Mouse (Mus musculus): Measurements from ENCODE around the gene Pnpla1.
"Not testable (repeated sequence)": the region's sequence is repeated elsewhere in the genome, so short reads cannot be mapped to it uniquely, and the experiment has no call there.

Gene Pnpla1

GRCm38 (mm10) chr17:28841947-28842346 lies 16.3 kb upstream of the Pnpla1 start:
- not testable (repeated sequence) for ATAC-seq (ENCODE audit: insufficient number of reproducible peaks, low FRiP score, low TSS enrichment)

DNA sequence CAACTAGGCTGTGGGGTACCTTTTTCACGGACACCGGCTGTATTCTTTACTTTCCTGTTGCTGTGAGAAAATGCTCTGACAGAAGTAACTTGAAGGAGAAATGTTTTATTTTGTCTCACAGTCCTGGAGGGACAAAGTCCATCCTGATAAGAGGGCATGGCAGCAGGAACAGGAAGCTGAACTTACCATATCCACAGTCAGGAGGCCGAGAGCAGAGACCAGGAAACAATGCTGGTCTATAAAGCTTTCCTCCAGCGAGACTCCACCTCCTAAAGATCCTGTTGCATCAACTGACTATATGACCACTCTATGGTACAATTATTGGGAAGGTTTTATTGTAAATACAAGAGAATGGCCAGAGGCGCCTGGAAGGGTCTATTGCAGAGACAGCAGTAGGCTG lies 14.5 kb upstream of the Pnpla1 start:
- no peak for ATAC-seq (ENCODE audit: insufficient number of reproducible peaks, low FRiP score, low TSS enrichment)

DNA sequence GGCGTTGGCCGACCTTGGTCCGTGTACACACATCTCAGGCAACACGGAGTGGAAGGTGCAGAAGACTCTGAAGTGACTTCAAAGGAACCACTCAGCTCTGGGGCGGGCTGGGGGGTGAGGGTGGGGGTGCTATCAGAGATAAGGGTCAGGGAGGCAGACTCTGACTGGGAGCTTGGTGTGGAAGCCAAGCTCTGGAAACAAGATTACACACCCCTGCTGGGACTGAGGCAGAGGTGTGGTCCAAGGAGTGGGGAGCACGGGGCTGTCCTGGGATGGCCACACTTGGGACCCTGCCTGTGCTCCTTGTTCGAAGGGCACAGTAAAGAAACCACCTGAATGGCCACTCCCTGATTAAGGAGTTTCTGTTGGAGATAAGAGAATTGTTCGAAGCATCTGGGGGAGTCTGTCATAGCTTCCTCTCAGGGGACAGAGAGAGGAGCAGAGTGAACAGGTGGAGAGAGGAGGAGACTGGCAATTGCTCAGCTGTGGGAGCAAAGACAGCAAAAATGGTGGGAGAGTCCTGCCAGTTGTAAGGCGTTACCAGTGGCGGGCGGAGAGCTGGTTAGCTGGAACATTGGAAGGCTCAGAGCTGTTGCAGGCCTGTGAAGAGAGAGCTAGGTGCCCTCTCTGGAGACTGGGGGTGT lies 11.1 kb upstream of the Pnpla1 start:
- ATAC-seq (ENCODE audit: insufficient number of reproducible peaks, low FRiP score, low TSS enrichment) = no peak

DNA sequence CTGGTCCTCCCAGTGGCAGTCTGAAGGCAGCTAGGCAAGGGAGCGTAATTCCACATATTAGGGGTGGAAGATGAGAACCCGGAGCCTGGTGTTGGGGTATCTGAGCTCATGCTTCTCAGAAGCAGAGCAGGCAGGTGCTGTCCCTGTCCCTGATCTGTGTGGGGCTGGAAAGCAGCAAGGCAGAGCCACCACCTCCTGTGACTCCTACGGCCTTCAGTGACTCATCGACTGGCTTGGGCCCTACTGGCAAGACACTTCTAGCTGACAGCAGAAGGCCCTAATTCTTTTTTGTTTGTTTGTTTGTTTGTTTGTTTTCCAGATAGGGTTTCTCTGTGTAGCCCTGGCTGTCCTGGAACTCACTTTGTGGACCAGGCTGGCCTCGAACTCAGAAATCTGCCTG lies 7.7 kb upstream of the Pnpla1 start:
- ATAC-seq (ENCODE audit: insufficient number of reproducible peaks, low FRiP score, low TSS enrichment) = no peak

- no peak for ATAC-seq (ENCODE audit: insufficient number of reproducible peaks, low FRiP score, low TSS enrichment)
Measured at GRCm38 (mm10) chr17:28854377-28854776, 3.8 kb upstream of the Pnpla1 start.

DNA sequence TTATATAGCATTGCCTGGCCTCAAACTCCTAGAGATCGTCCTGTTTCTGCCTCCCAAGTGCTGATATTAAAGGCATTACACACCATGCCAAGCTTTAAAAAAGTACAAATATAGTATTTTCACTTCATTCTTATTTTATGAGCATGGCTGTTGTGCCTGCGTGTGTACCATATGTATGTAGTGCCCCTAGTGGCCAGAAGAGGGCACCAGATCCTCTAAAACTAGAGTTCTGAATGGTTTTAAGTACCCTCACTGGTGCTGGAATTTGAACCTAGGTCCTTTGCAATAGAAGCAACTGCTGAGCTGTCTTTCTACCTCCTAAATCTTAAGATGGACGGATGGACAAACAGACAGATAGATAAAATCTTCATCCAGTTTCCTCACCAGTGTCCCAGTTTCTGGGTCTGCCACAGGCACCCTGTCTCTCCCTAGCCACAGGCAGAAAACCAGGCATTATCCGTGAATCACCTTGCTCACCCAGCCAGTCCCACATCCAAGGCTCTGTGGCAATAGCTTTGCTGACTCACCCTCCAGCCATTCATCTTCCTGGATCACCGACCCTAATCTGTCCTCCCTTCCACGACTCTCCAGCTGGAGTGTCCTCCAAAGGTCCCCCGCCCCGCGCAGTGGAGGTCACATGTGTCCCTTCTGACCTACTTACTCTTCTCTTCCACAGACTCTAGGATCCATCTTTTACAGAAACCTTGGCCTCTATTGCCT lies 2.9 kb upstream of the Pnpla1 start:
- ATAC-seq (ENCODE audit: insufficient number of reproducible peaks, low FRiP score, low TSS enrichment) = no peak

- no peak for ATAC-seq (ENCODE audit: insufficient number of reproducible peaks, low FRiP score, low TSS enrichment)
Measured at GRCm38 (mm10) chr17:28856030-28856429, 2.2 kb upstream of the Pnpla1 start.

DNA sequence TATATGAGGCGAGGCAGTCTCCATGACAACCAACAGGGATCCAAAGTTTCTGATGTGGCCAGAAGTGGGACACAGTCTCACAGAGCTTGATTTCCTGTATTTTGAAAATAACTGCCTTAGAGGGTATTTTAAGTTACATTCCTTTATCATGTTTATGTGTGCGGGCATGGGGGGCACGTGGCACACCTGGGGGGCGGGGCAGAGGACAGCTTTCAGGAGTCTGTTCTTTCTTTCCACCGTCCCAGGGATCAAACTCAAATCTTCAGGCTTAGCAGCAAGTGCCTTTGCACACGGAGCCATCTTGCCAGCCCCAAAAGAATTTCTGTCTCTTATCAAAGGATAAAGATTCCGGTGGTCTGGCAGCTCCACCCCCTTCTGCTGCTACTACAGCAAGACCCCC lies 5.7 kb downstream of the Pnpla1 start:
- ATAC-seq (ENCODE audit: insufficient number of reproducible peaks, low FRiP score, low TSS enrichment) = no peak

DNA sequence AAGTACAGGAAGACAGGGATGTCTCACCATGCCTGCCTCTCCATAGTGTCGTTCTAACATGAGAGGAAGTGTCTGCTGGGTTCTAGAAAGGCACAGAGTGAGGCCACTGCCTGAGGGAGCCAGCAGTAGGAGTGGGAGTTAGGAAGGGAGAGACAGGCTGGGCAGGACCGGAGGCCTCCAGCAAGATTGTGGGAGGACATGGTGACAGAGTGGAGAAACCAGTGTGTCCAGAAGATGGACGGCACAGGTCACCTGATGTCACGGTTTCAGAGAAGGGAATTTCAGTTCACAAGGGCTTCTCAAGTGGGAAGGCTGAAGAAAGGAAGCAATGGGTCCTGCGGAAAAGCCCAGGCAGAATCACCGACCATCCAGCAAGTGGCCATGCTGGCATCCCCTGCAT lies 6.3 kb downstream of the Pnpla1 start:
- no peak for ATAC-seq (ENCODE audit: insufficient number of reproducible peaks, low FRiP score, low TSS enrichment)

DNA sequence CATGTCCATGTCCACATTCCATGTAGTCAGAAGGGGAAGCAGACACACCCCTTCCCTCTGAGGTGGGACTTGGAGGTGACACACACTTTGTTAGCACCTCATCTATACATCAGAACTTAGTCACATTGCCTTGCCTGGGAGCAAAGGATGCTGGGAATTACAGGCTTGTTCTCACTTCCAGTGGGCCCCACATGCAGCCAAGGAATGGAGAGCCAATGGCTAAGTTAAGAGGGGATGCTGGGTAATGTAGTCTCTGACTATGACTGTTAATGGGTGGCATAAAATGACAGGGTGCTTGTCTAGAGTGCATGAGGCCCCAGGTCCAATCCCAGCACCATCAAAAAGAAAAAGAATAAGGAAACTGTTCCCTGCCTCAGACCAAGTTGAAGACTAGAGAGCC lies 8.7 kb downstream of the Pnpla1 start:
- ATAC-seq (ENCODE audit: insufficient number of reproducible peaks, low FRiP score, low TSS enrichment) = no peak

GRCm38 (mm10) chr17:28867381-28867780 lies 9.2 kb downstream of the Pnpla1 start:
- no peak for ATAC-seq (ENCODE audit: insufficient number of reproducible peaks, low FRiP score, low TSS enrichment)

DNA sequence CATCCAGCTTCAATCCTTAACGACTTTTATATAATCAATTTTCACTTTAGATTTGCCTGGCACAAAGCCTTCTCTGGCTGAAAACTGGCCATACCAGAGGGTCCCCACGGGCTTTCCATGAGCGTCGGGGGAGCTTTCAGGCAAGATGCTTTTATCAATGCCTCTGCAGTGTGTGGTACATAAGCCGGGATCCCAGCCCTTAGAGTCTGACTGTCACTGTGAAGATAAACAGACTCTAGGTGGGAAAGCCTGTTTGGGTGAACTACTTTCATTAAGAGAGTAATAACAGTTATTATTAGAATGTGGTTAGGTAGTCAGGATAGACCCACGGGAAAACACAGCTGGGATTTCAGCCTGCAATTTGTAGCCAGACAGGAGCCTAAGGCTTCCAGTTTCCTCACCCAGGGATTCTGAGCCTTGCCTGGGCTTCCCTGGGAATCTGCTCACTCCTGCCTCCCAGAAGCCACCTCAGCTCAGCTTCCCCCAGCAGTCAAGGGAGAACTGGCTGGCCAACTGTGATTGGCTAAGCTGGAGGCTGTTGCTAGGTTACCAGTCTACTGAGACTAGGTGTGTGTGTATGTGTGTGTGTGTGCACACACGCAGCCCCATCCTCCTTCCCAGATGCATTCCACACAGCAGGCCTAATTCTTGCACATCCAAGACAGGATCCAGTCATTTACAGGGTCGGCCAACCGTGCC lies 11.3 kb downstream of the Pnpla1 start:
- no peak for ATAC-seq (ENCODE audit: insufficient number of reproducible peaks, low FRiP score, low TSS enrichment)

GRCm38 (mm10) chr17:28870435-28870834 lies 12.2 kb downstream of the Pnpla1 start:
- no peak for ATAC-seq (ENCODE audit: insufficient number of reproducible peaks, low FRiP score, low TSS enrichment)

DNA sequence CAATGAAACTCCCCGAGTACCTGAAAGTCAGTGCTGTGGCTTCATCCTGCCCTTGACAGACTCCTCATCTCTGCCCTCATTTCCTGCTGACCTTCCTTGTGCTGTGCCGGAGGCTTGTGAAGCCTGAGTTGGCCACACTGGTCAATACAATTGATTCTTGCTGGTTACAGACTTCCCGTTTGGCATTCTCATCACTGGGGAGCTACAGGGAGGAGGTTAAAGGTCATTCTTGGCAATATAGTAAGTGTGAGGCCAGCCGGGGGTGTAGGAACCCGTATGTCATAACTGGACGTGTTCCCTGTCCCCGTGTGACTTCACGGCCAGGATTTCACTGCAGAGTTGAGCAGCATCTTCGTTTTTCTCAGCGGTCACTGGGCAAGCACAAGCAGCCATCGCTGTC lies 13.6 kb downstream of the Pnpla1 start:
- ATAC-seq (ENCODE audit: insufficient number of reproducible peaks, low FRiP score, low TSS enrichment) = no peak

GRCm38 (mm10) chr17:28872322-28872721 lies 14.1 kb downstream of the Pnpla1 start:
- no peak for ATAC-seq (ENCODE audit: insufficient number of reproducible peaks, low FRiP score, low TSS enrichment)

DNA sequence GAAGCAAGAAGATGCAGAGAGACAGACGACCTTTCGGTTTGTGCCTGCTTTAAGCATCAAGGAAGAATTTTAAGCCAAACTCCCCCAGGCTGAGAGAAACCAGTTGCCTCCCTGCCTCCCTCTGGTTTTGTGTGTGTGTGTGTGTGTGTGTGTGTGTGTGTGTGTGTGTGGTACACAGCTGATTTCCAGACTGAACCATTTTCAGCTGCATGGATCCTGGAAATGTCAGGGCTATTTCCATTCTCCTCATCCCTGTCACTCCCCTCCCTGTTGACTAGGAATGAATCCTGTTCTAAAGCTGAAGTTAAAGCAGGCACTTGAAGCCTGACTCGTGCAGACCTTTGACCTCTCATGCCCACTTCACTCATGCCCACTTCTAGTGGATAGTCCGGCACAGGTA lies 16.0 kb downstream of the Pnpla1 start:
- ATAC-seq (ENCODE audit: insufficient number of reproducible peaks, low FRiP score, low TSS enrichment) = no peak

DNA sequence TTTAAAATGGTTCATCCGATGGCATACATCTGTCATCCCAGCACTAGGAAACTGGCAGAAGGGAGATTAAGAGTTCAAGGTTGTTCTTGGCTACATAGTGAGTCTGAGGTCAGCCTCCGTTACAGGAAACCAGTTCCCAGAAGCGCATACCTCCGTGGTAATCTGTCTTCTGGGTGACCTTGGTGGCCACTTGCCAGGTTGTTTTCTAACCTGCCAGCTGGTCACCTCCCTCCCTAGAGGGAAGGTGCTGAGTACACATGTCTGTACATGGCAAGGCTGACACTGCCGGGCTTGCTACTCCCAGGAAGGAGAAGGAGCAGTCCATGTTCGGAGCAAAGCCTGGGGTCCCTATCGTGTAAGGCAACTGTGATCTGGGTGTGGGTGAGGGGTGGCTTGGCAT lies 16.6 kb downstream of the Pnpla1 start:
- ATAC-seq (ENCODE audit: insufficient number of reproducible peaks, low FRiP score, low TSS enrichment) = no peak

- no peak for ATAC-seq (ENCODE audit: insufficient number of reproducible peaks, low FRiP score, low TSS enrichment)
Measured at GRCm38 (mm10) chr17:28875316-28875715, 17.1 kb downstream of the Pnpla1 start.

DNA sequence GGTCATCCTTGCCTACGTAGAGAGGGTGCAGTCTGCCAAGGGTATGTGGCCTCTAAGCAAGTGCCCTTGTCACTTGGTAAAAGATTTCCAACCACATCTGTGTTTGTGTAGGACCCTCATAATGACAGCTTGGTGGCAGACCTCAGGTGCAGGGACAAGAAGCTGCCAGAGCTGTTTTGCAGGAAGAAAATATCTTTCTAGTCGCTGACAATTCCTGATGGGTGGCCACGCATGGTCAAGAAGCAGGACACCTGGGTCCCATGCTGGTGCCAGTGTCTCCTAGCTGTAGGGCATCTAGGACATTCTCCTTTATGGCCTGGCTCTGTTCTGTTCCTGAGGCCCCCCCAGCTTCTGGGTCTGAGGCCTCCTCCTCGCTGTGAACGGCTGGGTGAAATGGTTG lies 18.1 kb downstream of the Pnpla1 start:
- ATAC-seq (ENCODE audit: insufficient number of reproducible peaks, low FRiP score, low TSS enrichment) = no peak

DNA sequence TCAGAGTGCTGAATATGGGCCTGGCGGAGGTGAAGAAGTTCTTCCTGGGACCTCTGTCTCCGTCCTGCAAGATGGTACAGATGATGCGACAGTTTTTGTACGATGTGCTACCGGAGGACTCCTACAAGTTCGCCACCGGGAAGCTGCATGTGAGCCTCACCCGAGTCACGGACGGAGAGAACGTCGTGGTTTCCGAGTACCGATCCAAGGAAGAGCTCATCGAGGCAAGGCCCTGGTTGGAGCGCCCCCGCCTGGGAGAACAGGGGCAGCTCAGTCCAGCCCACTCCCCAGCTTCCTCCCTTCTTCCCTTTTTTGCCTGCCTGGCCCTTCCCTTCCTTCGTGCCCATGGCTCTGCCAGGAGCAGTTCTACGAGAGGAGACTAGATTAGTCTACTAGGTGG lies 18.6 kb downstream of the Pnpla1 start:
- ATAC-seq (ENCODE audit: insufficient number of reproducible peaks, low FRiP score, low TSS enrichment) = no peak

DNA sequence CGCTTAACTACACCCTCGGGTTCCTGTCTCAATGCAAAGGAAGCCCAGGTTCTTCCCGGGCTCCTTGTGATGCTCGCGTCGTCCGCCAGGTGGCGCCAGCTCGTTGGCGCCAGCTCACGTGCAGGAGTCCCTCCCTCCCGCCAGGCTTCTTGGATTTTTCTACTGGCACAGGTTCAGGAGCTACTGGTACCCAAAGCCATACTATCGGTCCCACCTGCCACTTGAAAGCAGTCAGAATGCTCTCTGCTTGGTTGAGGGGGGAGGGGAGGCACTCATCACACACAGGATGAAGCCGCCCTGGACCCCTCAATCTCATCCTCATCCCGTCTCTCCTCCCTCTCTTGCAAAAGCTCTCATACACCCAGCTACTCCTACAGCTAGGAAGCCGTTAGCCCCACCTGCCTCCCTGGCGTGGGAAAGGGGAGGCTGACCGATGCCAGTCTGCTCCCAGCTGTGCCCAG lies 21.8 kb downstream of the Pnpla1 start:
- no peak for ATAC-seq (ENCODE audit: insufficient number of reproducible peaks, low FRiP score, low TSS enrichment)

- no peak for ATAC-seq (ENCODE audit: insufficient number of reproducible peaks, low FRiP score, low TSS enrichment)
Measured at GRCm38 (mm10) chr17:28882316-28882715, 24.1 kb downstream of the Pnpla1 start.
